Mouse (Mus musculus): Measurements from ENCODE around the gene Wdr45.

- TF ChIP-seq CTCF (IDR thresholded peaks at IDR 0.05; ENCODE audit: insufficient read depth, low read length) (no peak), POLR2A (IDR thresholded peaks at IDR 0.05; ENCODE audit: borderline replicate concordance, extremely low read depth, low read depth, low read length) (peak; percentile 71; the same call in 1 of the 2 replicates)
These were observed 17.2 kb upstream of the Wdr45 start, which contains the start of gene Gpkow for GRCm38 (mm10) chrX:7696954-7697381.
